Mouse (Mus musculus): Measurements from ENCODE around the gene Olfr98. TPM values are rescaled to one million over a fixed set of nuclear protein-coding genes. Genes with fewer than 3 reads are reported as not detected.

Olfr98 gene
- total and polyA plus RNA-seq, 2 experiments from 2014 or later: not detected

- Histone ChIP-seq H3K9me3 (replicated peaks; ENCODE audit: control insufficient read depth, low read length) (no peaks in the 10 kb centered on the region), H3K9ac (replicated peaks; ENCODE audit: low read depth, low read length) (no peak overlapping the region), H3K4me1 (ENCODE audit: control insufficient read depth, insufficient read depth) (no peaks in the 10 kb centered on the region), H3K4me3 (ENCODE audit: low read depth, low read length) (no peak overlapping the region), H3K4me2 (ENCODE audit: low read depth, low read length) (no peak overlapping the region), H3K27ac (ENCODE audit: low read depth) (no peak overlapping the region), H3K36me3 (replicated peaks; ENCODE audit: control insufficient read depth, insufficient read depth, low read length) (no peaks in the 10 kb centered on the region), H3K27me3 (ENCODE audit: control insufficient read depth, insufficient read depth, low read length) (no peaks in the 10 kb centered on the region)
- ATAC-seq (ENCODE audit: insufficient read depth, low read depth): no peak
- DNase-seq (ENCODE audit: low spot score): no peak
- no peak for TF ChIP-seq EP300 (IDR thresholded peaks at IDR 0.05; ENCODE audit: low read depth)
- TF ChIP-seq CTCF (IDR thresholded peaks at IDR 0.05; ENCODE audit: low read depth): no peak
Observed at GRCm38 (mm10) chr17:37276573-37276972, 13.0 kb upstream of the Olfr98 start.

GRCm38 (mm10) chr17:37275626-37276248 lies 12.2 kb upstream of the Olfr98 start:
- no peak overlapping the region for H3K4me3 ChIP-seq (ENCODE audit: low read depth, low read length)
- ATAC-seq (ENCODE audit: insufficient read depth, low read depth) (no peak), DNase-seq (ENCODE audit: low spot score) (no peak)
- H3K4me1 ChIP-seq (ENCODE audit: control insufficient read depth, insufficient read depth): no peaks in the 10 kb centered on the region
- whole genome bisulfite sequencing: 69% methylated on average over 2 of the region's 2 CpGs
- no peak overlapping the region for H3K9ac ChIP-seq (replicated peaks; ENCODE audit: low read depth, low read length)
- no peak overlapping the region for H3K27ac ChIP-seq (ENCODE audit: low read depth)
- no peaks in the 10 kb centered on the region for H3K9me3 ChIP-seq (replicated peaks; ENCODE audit: control insufficient read depth, low read length)
- H3K27me3 ChIP-seq (ENCODE audit: control insufficient read depth, insufficient read depth, low read length): no peaks in the 10 kb centered on the region
- no peaks in the 10 kb centered on the region for H3K36me3 ChIP-seq (replicated peaks; ENCODE audit: control insufficient read depth, insufficient read depth, low read length)
- no peak overlapping the region for H3K4me2 ChIP-seq (ENCODE audit: low read depth, low read length)
- TF ChIP-seq EP300 (IDR thresholded peaks at IDR 0.05; ENCODE audit: low read depth): no peak
- TF ChIP-seq CTCF (IDR thresholded peaks at IDR 0.05; ENCODE audit: low read depth): no peak

GRCm38 (mm10) chr17:37270702-37271092 lies 7.1 kb upstream of the Olfr98 start:
- 42% methylated on average over 8 of the region's 8 CpGs for WGBS
- Histone ChIP-seq H3K4me3 (ENCODE audit: low read depth, low read length) (peak overlapping the region; percentile 69), H3K36me3 (replicated peaks; ENCODE audit: control insufficient read depth, insufficient read depth, low read length) (no peaks in the 10 kb centered on the region), H3K9ac (replicated peaks; ENCODE audit: low read depth, low read length) (peak overlapping the region; percentile 44), H3K27ac (ENCODE audit: low read depth) (no peak overlapping the region), H3K4me1 (ENCODE audit: control insufficient read depth, insufficient read depth) (0 out of 2 replicates have a peak, but pooled peaks cover 3% of the 10 kb centered on the region), H3K27me3 (ENCODE audit: control insufficient read depth, insufficient read depth, low read length) (no peaks in the 10 kb centered on the region), H3K4me2 (ENCODE audit: low read depth, low read length) (peak overlapping the region; percentile 97), H3K9me3 (replicated peaks; ENCODE audit: control insufficient read depth, low read length) (no peaks in the 10 kb centered on the region)
- peak; percentile 34 for DNase-seq (ENCODE audit: low spot score)
- ATAC-seq (ENCODE audit: insufficient read depth, low read depth): peak; percentile 45
- TF ChIP-seq EP300 (IDR thresholded peaks at IDR 0.05; ENCODE audit: low read depth) (no peak), CTCF (IDR thresholded peaks at IDR 0.05; ENCODE audit: low read depth) (no peak)

GRCm38 (mm10) chr17:37270058-37270701 lies 6.6 kb upstream of the Olfr98 start, which contains the start of gene H2-M3:
Gene H2-M3 (plus strand): TSS chr17:37270220.
- DNase-seq (ENCODE audit: low spot score) (peak; percentile 68), ATAC-seq (ENCODE audit: insufficient read depth, low read depth) (peak; percentile 90)
- peak within 1 kb of the TSS; percentile 69 for H3K4me3 ChIP-seq (ENCODE audit: low read depth, low read length)
- no peaks in the 10 kb centered on the region for H3K27me3 ChIP-seq (ENCODE audit: control insufficient read depth, insufficient read depth, low read length)
- 0 out of 2 replicates have a peak, but pooled peaks cover 3% of the 10 kb centered on the region for H3K4me1 ChIP-seq (ENCODE audit: control insufficient read depth, insufficient read depth)
- WGBS: 3% methylated on average over 26 of the region's 26 CpGs
- no peaks in the 10 kb centered on the region for H3K9me3 ChIP-seq (replicated peaks; ENCODE audit: control insufficient read depth, low read length)
- peak within 1 kb of the TSS; percentile 97 for H3K4me2 ChIP-seq (ENCODE audit: low read depth, low read length)
- H3K36me3 ChIP-seq (replicated peaks; ENCODE audit: control insufficient read depth, insufficient read depth, low read length): no peaks in the 10 kb centered on the region
- no peak for TF ChIP-seq CTCF (IDR thresholded peaks at IDR 0.05; ENCODE audit: low read depth)
- TF ChIP-seq EP300 (IDR thresholded peaks at IDR 0.05; ENCODE audit: low read depth): no peak
- H3K27ac ChIP-seq (ENCODE audit: low read depth): no peak within 1 kb of the TSS
- H3K9ac ChIP-seq (replicated peaks; ENCODE audit: low read depth, low read length): peak within 1 kb of the TSS; percentile 44

- DNase-seq (ENCODE audit: low spot score): no peak
- no peaks in the 10 kb centered on the region for H3K9me3 ChIP-seq (replicated peaks; ENCODE audit: control insufficient read depth, low read length)
Observed at GRCm38 (mm10) chr17:37250544-37250943, 13.0 kb downstream of the Olfr98 start.

More at GRCm38 (mm10) chr17:37250544-37250943, 13.0 kb downstream of the Olfr98 start:
- Histone ChIP-seq H3K36me3 (replicated peaks; ENCODE audit: control insufficient read depth, insufficient read depth, low read length) (no peaks in the 10 kb centered on the region), H3K9ac (replicated peaks; ENCODE audit: low read depth, low read length) (no peak overlapping the region), H3K27ac (ENCODE audit: low read depth) (no peak overlapping the region), H3K4me1 (ENCODE audit: control insufficient read depth, insufficient read depth) (no peaks in the 10 kb centered on the region), H3K4me3 (ENCODE audit: low read depth, low read length) (no peak overlapping the region), H3K4me2 (ENCODE audit: low read depth, low read length) (no peak overlapping the region), H3K27me3 (ENCODE audit: control insufficient read depth, insufficient read depth, low read length) (no peaks in the 10 kb centered on the region)
- 5% methylated on average over 1 of the region's 1 CpGs for WGBS
- TF ChIP-seq EP300 (IDR thresholded peaks at IDR 0.05; ENCODE audit: low read depth) (no peak), CTCF (IDR thresholded peaks at IDR 0.05; ENCODE audit: low read depth) (peak; percentile 38)
- ATAC-seq (ENCODE audit: insufficient read depth, low read depth): no peak

All from heart, postnatal 0 days (tissue).